Mouse (Mus musculus) MEL (cell line): Measurements from ENCODE around the gene Scnn1a. TPM values are rescaled to one million over a fixed set of nuclear protein-coding genes. Genes with fewer than 3 reads are reported as not detected.

Experiments used
- DNase-seq: peaks from one replicate; pipeline ENCODE4 v3.0.0; 2011; ENCODE audit warnings: low read depth, low spot score
- H3K27ac ChIP-seq: 2 replicates; pipeline ENCODE4 v1.5.1; 2012; ENCODE audit warnings: low read depth, mild to moderate bottlenecking, control low read depth, low read length, moderate library complexity; ENCODE audit not compliant: control insufficient read depth
- H3K27me3 ChIP-seq, 2 experiments: fragments of 150-350 bp in 1 of 2; sonication (generic) in 1 of 2; 2 replicates each; pipeline ENCODE4 v1.6.1; 2012; ENCODE audit warnings: low read length in 2 of 2, mild to moderate bottlenecking in 2 of 2, improper control_type of control experiment in 1 of 2, moderate library complexity in 1 of 2; ENCODE audit not compliant: insufficient read depth in 2 of 2, control insufficient read depth in 1 of 2
- H3K36me3 ChIP-seq, 2 experiments: 2 replicates each; pipeline ENCODE4 v1.6.1; 2012 to 2014; ENCODE audit warnings: low read length in 2 of 2, improper control_type of control experiment in 1 of 2, inconsistent platforms in 1 of 2, mild to moderate bottlenecking in 1 of 2; ENCODE audit not compliant: insufficient read depth in 2 of 2, control insufficient read depth in 1 of 2
- H3K4me1 ChIP-seq, 2 experiments: fragments of 150-350 bp in 1 of 2; sonication (generic) in 1 of 2; 2 replicates each; pipeline ENCODE4 v1.6.1; 2012; ENCODE audit warnings: low read length in 2 of 2, improper control_type of control experiment in 1 of 2, mild to moderate bottlenecking in 1 of 2; ENCODE audit not compliant: insufficient read depth in 2 of 2, control insufficient read depth in 1 of 2
- H3K4me3 ChIP-seq, 2 experiments: fragments of 150-350 bp in 1 of 2; sonication (generic) in 1 of 2; 2 replicates each; pipeline ENCODE4 v1.5.1; 2012; ENCODE audit warnings: low read depth in 2 of 2, low read length in 2 of 2, mild to moderate bottlenecking in 2 of 2, moderate library complexity in 2 of 2, control low read depth in 1 of 2, improper control_type of control experiment in 1 of 2; ENCODE audit not compliant: control insufficient read depth in 1 of 2, insufficient read depth in 1 of 2
- H3K79me2 ChIP-seq: 2 replicates; pipeline ENCODE4 v1.6.1; 2012; ENCODE audit warnings: mild to moderate bottlenecking, low read length, moderate library complexity; ENCODE audit not compliant: control insufficient read depth, poor library complexity, insufficient read depth
- H3K9ac ChIP-seq: 2 replicates; pipeline ENCODE4 v1.6.1; 2012; ENCODE audit warnings: low read depth, mild to moderate bottlenecking, control low read depth, low read length, moderate library complexity; ENCODE audit not compliant: control insufficient read depth, poor library complexity, severe bottlenecking
- H3K9me3 ChIP-seq: fragments of 150-350 bp; sonication (generic); replicated peaks from 2 replicates; pipeline ENCODE4 v1.6.1; 2012; ENCODE audit warnings: mild to moderate bottlenecking, low read length, improper control_type of control experiment, moderate library complexity; ENCODE audit not compliant: insufficient read depth
- BHLHE40 ChIP-seq: IDR thresholded peaks from 2 replicates; pipeline ENCODE4 v1.6.1; 2012; ENCODE audit warnings: low read depth, mild to moderate bottlenecking, inconsistent platforms, low read length, improper control_type of control experiment, borderline replicate concordance
- CHD1 ChIP-seq: IDR thresholded peaks from 2 replicates; pipeline ENCODE4 v1.6.1; 2012; ENCODE audit warnings: low read depth, mild to moderate bottlenecking, inconsistent platforms, low read length, improper control_type of control experiment
- E2F4 ChIP-seq: IDR thresholded peaks from 2 replicates; pipeline ENCODE4 v1.6.1; 2011; ENCODE audit warnings: low read depth, low read length, improper control_type of control experiment, borderline replicate concordance
- ELF1 ChIP-seq: IDR thresholded peaks from 2 replicates; pipeline ENCODE4 v1.6.1; 2014; ENCODE audit warnings: low read depth, mild to moderate bottlenecking, inconsistent platforms, low read length, improper control_type of control experiment, moderate library complexity
- HCFC1 ChIP-seq: IDR thresholded peaks from 2 replicates; pipeline ENCODE4 v1.6.1; 2012; ENCODE audit warnings: low read depth, mild to moderate bottlenecking, inconsistent platforms, low read length, improper control_type of control experiment, moderate library complexity
- MAFK ChIP-seq: IDR thresholded peaks from 2 replicates; pipeline ENCODE4 v1.6.1; 2011; ENCODE audit warnings: low read depth, mild to moderate bottlenecking, low read length, improper control_type of control experiment, borderline replicate concordance
- MXI1 ChIP-seq: IDR thresholded peaks from 2 replicates; pipeline ENCODE4 v1.6.1; 2011; ENCODE audit warnings: mild to moderate bottlenecking, low read depth, low read length, improper control_type of control experiment
- MYC ChIP-seq: IDR thresholded peaks from 2 replicates; pipeline ENCODE4 v1.6.1; 2011; ENCODE audit warnings: low read depth, mild to moderate bottlenecking, low read length, improper control_type of control experiment, moderate library complexity
- POLR2AphosphoS2 ChIP-seq: IDR thresholded peaks from 2 replicates; pipeline ENCODE4 v1.6.1; 2011; ENCODE audit warnings: low read length, improper control_type of control experiment
- POLR2AphosphoS5 ChIP-seq: IDR thresholded peaks from 2 replicates; pipeline ENCODE4 v1.6.1; 2012; ENCODE audit warnings: low read depth, borderline replicate concordance, mild to moderate bottlenecking, inconsistent platforms, low read length, moderate library complexity, mixed read lengths
- RAD21 ChIP-seq: IDR thresholded peaks from 2 replicates; pipeline ENCODE4 v1.6.1; 2011; ENCODE audit warnings: mild to moderate bottlenecking, low read depth, low read length, improper control_type of control experiment
- RCOR1 ChIP-seq: IDR thresholded peaks from 2 replicates; pipeline ENCODE4 v1.6.1; 2012; ENCODE audit warnings: low read depth, mild to moderate bottlenecking, inconsistent platforms, low read length, improper control_type of control experiment
- TAL1 ChIP-seq: IDR thresholded peaks from 2 replicates; pipeline ENCODE4 v1.6.1; 2012; ENCODE audit warnings: mild to moderate bottlenecking, inconsistent platforms, low read length, moderate library complexity, mixed read lengths
- TCF12 ChIP-seq: IDR thresholded peaks from 2 replicates; pipeline ENCODE4 v1.6.1; 2014; ENCODE audit warnings: low read depth, mild to moderate bottlenecking, inconsistent platforms, low read length, improper control_type of control experiment, moderate library complexity
- USF1 ChIP-seq: IDR thresholded peaks from 2 replicates; pipeline ENCODE4 v1.6.1; 2014; ENCODE audit warnings: low read depth, mild to moderate bottlenecking, inconsistent platforms, low read length, improper control_type of control experiment, moderate library complexity
- USF2 ChIP-seq, 2 experiments: IDR thresholded peaks; 2 replicates each; pipeline ENCODE4 v1.6.1; 2011 to 2012; ENCODE audit warnings: improper control_type of control experiment in 2 of 2, low read length in 2 of 2, borderline replicate concordance in 1 of 2, inconsistent platforms in 1 of 2, low read depth in 1 of 2, mild to moderate bottlenecking in 1 of 2; ENCODE audit not compliant: insufficient read depth in 1 of 2
- polyA plus RNA-seq, 2 experiments: library from polyadenylated mRNA; stranded (reverse) in 1 of 2; unstranded in 1 of 2; fragments of >175 nt in 1 of 2; fragments of >200 nt in 1 of 2; gene quantifications; 2 replicates each; pipeline versions ENCODE4 v1.2.1 to v1.2.4; 2012; ENCODE audit warnings: low replicate concordance in 2 of 2, low read depth in 1 of 2; ENCODE audit not compliant: insufficient read length in 2 of 2, insufficient read depth in 1 of 2, missing spikeins in 1 of 2
- total RNA-seq: library from RNA; depleted of rRNA; stranded (reverse); fragments of 300-350 nt; gene quantifications from 2 replicates; pipeline ENCODE4 v1.2.3, GENCODE M21; 2012

Scnn1a gene
- total and polyA plus RNA-seq, 3 experiments = 0.50 TPM; not detected in 2

DNA sequence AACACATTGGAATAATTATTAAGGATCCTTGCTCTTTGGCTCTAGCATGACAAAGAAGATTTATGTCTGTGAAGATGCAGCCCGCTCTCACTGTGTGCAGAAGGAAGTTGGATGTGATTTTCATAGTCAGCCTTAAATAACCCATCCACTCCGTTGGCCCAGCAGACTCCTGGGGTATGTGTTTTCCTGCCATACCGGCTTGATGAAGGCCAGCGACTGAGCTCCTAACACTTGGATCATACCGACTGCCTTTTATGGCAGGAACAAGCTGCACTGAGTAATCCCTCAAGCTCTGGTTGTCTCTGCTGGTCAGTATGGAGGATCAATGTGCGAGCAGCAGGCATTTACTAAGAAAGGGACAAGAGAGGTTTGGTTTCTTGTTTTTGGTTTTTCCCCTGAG is 15.0 kb upstream of the Scnn1a start:
- no peaks in the 10 kb centered on the region for H3K27me3 ChIP-seq
- DNase-seq = no peak
- H3K9me3 ChIP-seq = no peaks in the 10 kb centered on the region
- H3K79me2 ChIP-seq = no peaks in the 10 kb centered on the region
- H3K36me3 ChIP-seq = no peaks in the 10 kb centered on the region
- TF ChIP-seq USF1 (no peak), MAFK (no peak), USF2 (IDR thresholded peaks at IDR 0.05; ENCODE audit: borderline replicate concordance in 1 of 2, insufficient read depth in 1 of 2, low read depth in 1 of 2, low read length in 2 of 2) (no peak), RAD21 (no peak), MYC (no peak), TCF12 (no peak), ELF1 (no peak)
- H3K4me1 ChIP-seq = no peaks in the 10 kb centered on the region
- no peak overlapping the region for H3K4me3 ChIP-seq
- H3K27ac ChIP-seq = no peak overlapping the region
- no peak overlapping the region for H3K9ac ChIP-seq

DNA sequence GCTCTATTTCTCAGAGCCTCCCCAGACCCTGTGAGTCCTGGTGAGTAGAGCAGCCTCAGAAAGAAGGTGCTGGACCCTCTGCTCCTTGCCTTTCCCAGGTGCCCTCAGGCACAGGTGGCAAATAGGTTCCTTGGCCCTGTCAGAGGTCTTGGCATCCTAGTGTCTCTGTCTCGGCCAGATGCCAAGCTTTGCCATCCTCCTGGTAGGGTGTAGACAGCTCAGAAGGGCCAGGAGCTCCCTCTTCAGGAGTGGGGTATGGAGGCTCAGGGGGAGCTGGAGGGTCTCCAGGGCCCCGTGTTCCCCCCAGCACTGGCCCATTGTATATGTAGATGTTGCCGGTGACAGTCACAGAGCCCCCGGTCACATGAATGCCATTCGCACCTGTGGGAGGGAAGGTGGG is 13.4 kb upstream of the Scnn1a start:
- no peak for DNase-seq
- H3K36me3 ChIP-seq = no peaks in the 10 kb centered on the region
- H3K79me2 ChIP-seq = no peaks in the 10 kb centered on the region
- no peaks in the 10 kb centered on the region for H3K9me3 ChIP-seq
- H3K9ac ChIP-seq = no peak overlapping the region
- no peaks in the 10 kb centered on the region for H3K4me1 ChIP-seq
- TF ChIP-seq HCFC1 = no peak
- TF ChIP-seq POLR2AphosphoS2 = no peak
- TF ChIP-seq CHD1 = no peak
- TF ChIP-seq E2F4 = no peak
- no peak for TF ChIP-seq MXI1
- no peak for TF ChIP-seq RCOR1
- no peak for TF ChIP-seq POLR2AphosphoS5
- TF ChIP-seq ELF1 = no peak
- TF ChIP-seq TAL1 = no peak
- no peak for TF ChIP-seq BHLHE40
- H3K27me3 ChIP-seq = no peaks in the 10 kb centered on the region
- no peak overlapping the region for H3K4me3 ChIP-seq
- H3K27ac ChIP-seq = no peak overlapping the region
